Mouse (Mus musculus) bone marrow, adult 2 months (tissue): ENCODE measurements at regions not wholly inside any gene's neighbourhood (a gene's known extent, or its start where the extent isn't known, plus 50 kb on each side); places are given as distances from the start of the nearest gene placed in this dataset.
A peak's percentile ranks its signal among the peaks of the same experiment; 100 is the strongest.

Source experiments
- H3K27ac ChIP-seq: fragments of 200-500 bp; 2 replicates; pipeline ENCODE4 v1.5.1; 2012; ENCODE audit warnings: low read depth, mild to moderate bottlenecking, control low read depth, inconsistent platforms, low read length; ENCODE audit not compliant: control insufficient read depth, poor library complexity, insufficient read depth
- H3K4me1 ChIP-seq: fragments of 200-500 bp; 2 replicates; pipeline ENCODE4 v1.6.1; 2011; ENCODE audit warnings: low read length; ENCODE audit not compliant: control insufficient read depth, insufficient read depth
- H3K4me3 ChIP-seq: fragments of 200-500 bp; replicated peaks from 2 replicates; pipeline ENCODE3; 2011; ENCODE audit warnings: mild to moderate bottlenecking, low read depth, low read length, control low read depth; ENCODE audit not compliant: control insufficient read depth
- CTCF ChIP-seq: fragments of 200-500 bp; IDR thresholded peaks from 2 replicates; pipeline ENCODE4 v1.5.1; 2011; ENCODE audit warnings: low read length, control low read depth; ENCODE audit not compliant: control insufficient read depth, insufficient read depth
- POLR2A ChIP-seq: fragments of 200-500 bp; IDR thresholded peaks from 2 replicates; pipeline ENCODE4 v1.6.1; 2011; ENCODE audit warnings: low read depth, mild to moderate bottlenecking, control low read depth, low read length, borderline replicate concordance; ENCODE audit not compliant: control insufficient read depth
- WGBS: fragments of 180-500 bp; shearing (Covaris S2); methylation state at CpG from one replicate; pipeline ENCODE4 v1.1.7; 2018; 5-methylcytosine and 5-hydroxymethylcytosine counted together

DNA sequence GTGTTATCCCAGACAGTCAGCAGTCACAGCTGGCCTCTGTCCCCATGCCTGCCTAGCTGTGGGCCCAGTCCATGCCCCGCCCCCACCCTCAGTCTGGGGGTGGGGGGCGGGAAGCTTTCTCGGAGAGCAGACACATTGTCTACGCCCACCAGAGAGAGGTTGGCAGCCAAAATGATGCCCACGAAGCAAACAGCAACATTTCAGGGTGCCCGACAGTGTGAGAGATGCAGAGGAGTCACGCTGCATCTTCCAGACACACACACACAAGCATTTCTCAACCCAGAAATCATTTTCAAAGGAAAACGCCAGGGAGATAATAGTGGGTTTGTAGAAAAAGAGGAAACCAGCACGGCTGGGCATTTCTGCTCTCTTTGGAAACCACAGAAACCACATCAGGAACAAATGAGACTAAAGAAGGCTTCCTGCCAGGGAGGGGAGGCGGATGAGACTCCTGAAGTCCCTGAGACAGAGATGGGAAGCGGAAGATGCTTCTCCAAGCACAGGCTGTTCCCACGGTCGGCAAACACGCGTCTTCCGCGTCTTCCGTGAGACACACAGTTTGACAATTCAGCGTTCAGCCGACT lies 152.1 kb upstream of the Agap1 start:
- 2% methylated on average over 20 of the region's 20 CpGs for WGBS

DNA sequence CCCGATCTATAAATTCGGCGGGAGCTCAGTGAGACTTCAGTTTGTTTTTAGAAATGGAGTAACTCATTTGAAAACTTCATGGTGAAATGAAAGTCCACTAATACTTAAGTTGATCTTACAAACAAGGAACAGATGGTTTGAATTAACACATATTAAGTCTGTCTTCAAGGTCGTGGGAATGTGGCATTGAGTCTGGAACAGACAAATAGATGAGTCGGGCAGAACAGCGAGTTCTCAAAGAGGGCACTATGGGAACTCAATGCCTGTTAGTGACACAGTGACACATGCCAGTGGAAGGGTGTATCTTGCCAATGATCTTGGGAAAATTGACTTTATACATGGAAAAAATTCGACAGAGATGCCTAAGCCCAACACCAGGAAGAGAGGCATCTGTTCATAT lies 149.4 kb upstream of the Agap1 start:
- 74% methylated on average over 7 of the region's 7 CpGs for WGBS
- no peaks in the 10 kb centered on the region; the same call in 1 of the 2 replicates for H3K4me1 ChIP-seq
- no peak overlapping the region for H3K4me3 ChIP-seq
- no peak overlapping the region for H3K27ac ChIP-seq
- no peak for TF ChIP-seq POLR2A
- TF ChIP-seq CTCF: no peak

More for the DNA sequence above, 152.1 kb upstream of the Agap1 start:
- no peaks in the 10 kb centered on the region; the same call in 1 of the 2 replicates for H3K4me1 ChIP-seq
- no peak overlapping the region for H3K27ac ChIP-seq
- no peak for TF ChIP-seq CTCF
- no peak for TF ChIP-seq POLR2A
- no peak overlapping the region for H3K4me3 ChIP-seq

DNA sequence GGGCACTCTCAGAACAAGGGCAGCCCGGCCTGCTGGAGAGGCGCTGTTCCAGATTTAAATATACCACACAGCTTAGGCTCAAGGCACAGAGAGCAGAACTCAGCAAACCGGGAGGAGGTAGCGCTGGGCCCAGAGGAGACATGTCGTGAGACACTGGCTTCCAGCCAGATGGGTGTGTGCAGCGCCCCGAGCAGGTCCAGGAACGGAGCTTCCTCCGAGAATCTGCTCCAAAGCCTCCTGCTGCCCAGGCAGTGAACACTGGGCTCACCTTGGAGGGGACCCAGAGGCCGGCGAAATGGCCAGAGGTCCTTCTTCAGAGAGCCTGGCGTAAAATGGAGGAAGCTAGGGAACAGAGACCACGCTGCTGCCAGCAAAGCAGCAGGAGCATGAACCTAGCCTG lies 145.8 kb upstream of the Agap1 start:
- no peak overlapping the region for H3K4me3 ChIP-seq
- H3K27ac ChIP-seq: no peak overlapping the region
- 72% methylated on average over 13 of the region's 13 CpGs for WGBS
- TF ChIP-seq POLR2A (no peak), CTCF (no peak)
- no peaks in the 10 kb centered on the region for H3K4me1 ChIP-seq

DNA sequence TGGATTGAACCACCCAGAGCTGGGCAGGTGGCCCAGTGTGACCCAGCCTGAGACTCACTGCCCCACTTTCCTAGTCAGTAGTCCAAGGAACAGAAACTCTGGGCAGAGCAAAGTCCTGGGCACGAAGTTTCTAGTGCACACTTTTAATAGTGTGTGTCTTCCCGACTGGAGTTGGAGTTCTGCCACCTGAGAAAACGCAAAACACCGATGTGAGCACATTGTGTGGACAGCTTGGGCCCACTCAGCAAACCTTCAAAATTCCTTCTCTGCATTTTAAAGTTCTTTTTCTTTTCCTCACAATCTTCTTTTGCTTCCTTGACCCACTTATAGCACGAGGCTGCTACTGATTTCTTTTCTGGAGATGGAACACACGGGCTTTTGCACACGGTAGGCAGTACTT lies 141.5 kb upstream of the Agap1 start:
- Histone ChIP-seq H3K27ac (no peak overlapping the region), H3K4me3 (no peak overlapping the region), H3K4me1 (no peaks in the 10 kb centered on the region)
- WGBS: 82% methylated on average over 7 of the region's 7 CpGs
- TF ChIP-seq CTCF (no peak), POLR2A (no peak)

DNA sequence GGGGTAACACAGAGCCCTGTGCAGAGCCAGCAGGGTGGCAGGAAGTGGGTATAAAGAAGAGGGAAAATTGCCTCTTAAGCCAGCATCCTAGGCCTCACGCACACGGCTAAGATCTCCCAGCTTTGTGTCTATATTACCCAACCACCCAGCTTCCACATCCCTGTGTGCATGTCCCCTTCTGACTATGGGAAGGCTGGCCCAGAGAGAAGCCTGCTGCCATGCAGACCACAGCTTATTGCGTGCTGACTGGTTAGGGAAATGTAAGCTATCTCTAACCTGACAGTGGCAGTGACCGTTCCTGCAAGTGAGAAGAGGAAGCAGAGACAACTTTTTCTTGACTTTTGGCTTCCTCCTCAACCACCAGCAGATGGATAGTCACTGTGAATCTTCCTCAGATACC lies 136.7 kb upstream of the Agap1 start:
- WGBS: 31% methylated on average over 4 of the region's 4 CpGs
- no peaks in the 10 kb centered on the region for H3K4me1 ChIP-seq
- TF ChIP-seq CTCF (no peak), POLR2A (no peak)
- no peak overlapping the region for H3K4me3 ChIP-seq
- H3K27ac ChIP-seq: no peak overlapping the region

DNA sequence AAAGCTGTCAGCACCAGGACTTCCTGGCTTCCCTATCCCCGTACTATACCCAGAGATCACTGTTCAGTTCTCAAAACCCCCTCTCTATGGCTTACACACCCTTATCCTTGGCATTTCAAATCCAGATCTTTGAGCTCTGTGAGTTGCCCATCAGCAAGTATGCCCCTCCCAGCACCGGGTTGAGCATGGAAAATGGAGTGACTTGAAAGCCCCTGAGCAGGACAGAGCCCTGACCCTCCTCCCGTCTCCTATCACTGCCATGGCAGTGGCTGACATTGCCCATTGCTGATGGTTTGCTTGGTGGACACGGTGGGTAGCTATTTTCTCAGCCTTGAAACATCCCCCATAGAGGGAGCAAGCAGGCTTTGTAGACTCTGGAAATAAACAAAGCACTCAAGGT lies 135.9 kb upstream of the Agap1 start:
- no peak for TF ChIP-seq POLR2A
- TF ChIP-seq CTCF: no peak
- H3K27ac ChIP-seq: no peak overlapping the region
- WGBS: 65% methylated on average over 4 of the region's 4 CpGs
- H3K4me1 ChIP-seq: no peaks in the 10 kb centered on the region
- no peak overlapping the region for H3K4me3 ChIP-seq

DNA sequence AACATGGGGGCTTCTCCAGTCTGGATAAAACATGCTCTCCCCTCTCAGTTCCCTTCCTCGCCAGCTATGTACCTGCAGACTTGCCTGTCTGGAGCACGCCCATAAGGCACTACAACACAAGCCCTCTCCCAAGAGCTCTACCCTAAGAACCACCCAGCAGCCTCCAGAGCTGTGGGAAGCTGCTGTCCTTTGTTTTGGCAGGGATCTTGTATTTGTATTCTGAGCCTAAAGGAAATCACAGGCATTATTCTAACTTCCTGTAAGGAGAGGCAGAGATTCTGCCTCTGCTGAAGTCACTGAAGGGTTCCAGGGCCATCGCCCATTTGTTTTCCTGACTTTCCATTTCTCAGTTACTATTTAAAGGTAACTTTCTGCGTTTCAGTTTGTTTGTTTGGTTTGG lies 132.0 kb upstream of the Agap1 start:
- TF ChIP-seq CTCF (no peak), POLR2A (no peak)
- WGBS: 60% methylated on average over 4 of the region's 4 CpGs
- Histone ChIP-seq H3K4me1 (no peaks in the 10 kb centered on the region), H3K4me3 (no peak overlapping the region), H3K27ac (no peak overlapping the region)

DNA sequence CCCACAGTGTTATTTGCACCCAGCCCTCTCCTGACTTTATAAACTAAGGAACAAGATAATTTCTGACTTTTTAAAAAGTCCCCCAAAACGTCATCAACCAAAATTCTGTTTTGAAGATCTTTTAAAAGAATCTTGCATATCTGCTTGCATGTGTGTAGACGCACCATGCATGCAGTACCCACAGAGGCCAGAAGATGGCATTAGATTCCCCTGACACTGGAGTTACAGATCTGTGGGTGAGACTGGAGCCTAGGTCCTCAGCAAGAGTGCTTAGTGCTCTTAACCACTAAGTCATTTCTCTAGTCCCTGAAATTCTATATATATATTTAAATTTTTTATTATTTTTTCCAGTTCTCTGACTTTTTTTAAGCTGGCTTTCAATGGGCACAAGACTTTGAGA lies 131.5 kb upstream of the Agap1 start:
- Histone ChIP-seq H3K4me3 (no peak overlapping the region), H3K27ac (no peak overlapping the region), H3K4me1 (no peaks in the 10 kb centered on the region)
- peak; percentile 35; the same call in 1 of the 2 replicates for TF ChIP-seq CTCF
- TF ChIP-seq POLR2A: no peak
- WGBS: 54% methylated on average over 2 of the region's 2 CpGs

DNA sequence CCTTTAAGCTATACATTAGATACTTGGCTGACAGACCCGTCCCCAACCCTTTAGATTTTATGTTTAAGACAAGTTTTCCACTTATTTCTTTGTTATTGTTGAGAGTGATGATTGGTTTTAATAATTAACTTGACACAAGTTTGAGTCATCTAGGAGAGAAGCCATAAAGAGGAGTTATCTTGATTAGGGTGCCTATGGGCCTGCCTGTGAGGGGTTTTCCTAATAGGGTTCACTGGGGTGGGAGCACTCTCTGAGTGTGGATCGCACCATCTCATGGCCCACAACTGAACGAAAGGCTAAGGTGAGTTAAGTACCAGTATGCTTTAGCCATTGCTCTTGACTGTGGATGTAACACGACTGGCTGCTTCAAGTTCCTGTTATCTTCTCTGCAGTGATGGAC lies 123.3 kb upstream of the Agap1 start:
- no peaks in the 10 kb centered on the region for H3K4me1 ChIP-seq
- no peak for TF ChIP-seq POLR2A
- TF ChIP-seq CTCF: no peak
- no peak overlapping the region for H3K4me3 ChIP-seq
- WGBS: 78% methylated on average over 4 of the region's 4 CpGs
- no peak overlapping the region for H3K27ac ChIP-seq
